Mouse (Mus musculus): ENCODE data around the gene Rnf157. TPM values are rescaled to one million over a fixed set of nuclear protein-coding genes. Genes with fewer than 3 reads are reported as not detected.

The Rnf157 gene
- total and polyA plus RNA-seq, 3 experiments: 8.7 to 39.3 (median 10.9) TPM

DNA sequence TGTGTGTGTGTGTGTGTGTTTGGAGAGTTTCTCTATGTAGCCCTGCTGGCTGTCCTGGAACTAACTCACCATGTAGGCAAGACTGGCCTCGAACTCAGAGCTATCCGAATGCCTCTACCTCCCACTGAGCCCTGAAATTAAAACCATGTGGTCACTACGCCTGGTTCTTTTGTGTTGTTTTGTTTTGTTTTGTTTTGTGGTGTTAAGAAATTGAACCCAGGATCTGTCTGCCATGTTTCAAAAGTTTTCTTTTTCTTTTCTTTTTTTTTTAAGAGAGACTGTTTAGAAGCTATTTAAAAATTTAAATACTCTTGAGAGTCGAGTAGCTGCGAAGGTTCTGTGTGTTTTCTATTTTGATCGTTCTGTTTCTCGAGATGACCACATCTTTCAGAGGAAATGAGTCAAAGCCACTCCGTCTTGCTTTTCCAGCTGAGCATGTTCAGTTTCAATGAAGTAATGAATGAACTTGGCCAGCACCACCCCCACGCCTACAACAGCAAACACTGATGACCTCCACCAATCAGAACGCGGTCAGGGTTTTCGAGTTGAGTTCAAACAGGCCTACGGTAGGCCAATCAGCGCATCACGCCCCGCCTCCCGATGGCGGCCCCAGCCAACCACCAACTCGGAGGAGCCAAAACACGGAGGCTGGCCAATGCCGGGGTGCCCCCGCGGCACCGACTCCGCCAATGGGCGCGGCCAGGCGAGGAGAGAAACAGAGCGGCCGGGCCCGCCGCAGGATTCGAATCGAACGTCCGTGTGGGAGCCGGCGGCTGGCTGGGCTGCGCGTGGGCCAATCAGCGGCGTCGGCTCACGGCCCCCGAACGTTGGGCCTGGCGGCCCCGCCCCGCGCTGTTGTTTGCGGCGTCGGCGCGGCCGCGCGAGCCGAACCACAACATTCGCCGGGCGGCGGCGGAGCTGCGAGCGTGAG lies 20.8 kb upstream of the Rnf157 start, which contains the start of gene Ubald2:
Gene Ubald2 (plus strand): TSS at position 739 of the 931 bp plus-strand sequence.
- Histone ChIP-seq H3K9me3 (replicated peaks; ENCODE audit: low read length) (no peaks in the 10 kb centered on the region), H3K27me3 (replicated peaks) (no peaks in the 10 kb centered on the region), H3K27ac (ENCODE audit: insufficient read depth, low read depth) (peak within 1 kb of the TSS; percentile 98), H3K4me3 (replicated peaks in 1 of 3; ENCODE audit: low read depth in 2 of 3, low read length in 2 of 3, poor library complexity in 1 of 3) (peak within 1 kb of the TSS; percentile 67 to 83 (median 74)), H3K4me2 (ENCODE audit: insufficient read depth, low read depth, poor library complexity, severe bottlenecking) (peak within 1 kb of the TSS; percentile 79), H3K4me1 (ENCODE audit: control insufficient read depth in 1 of 2, insufficient read depth in 2 of 2) (peaks cover 30 to 66% of the 10 kb centered on the region in 2 experiments), H3K9ac (ENCODE audit: insufficient read depth, low read depth) (peak within 1 kb of the TSS; percentile 95), H3K79me2 (replicated peaks; ENCODE audit: control insufficient read depth, extremely low read depth, insufficient read depth, poor library complexity, severe bottlenecking) (peaks cover 37% of the 10 kb centered on the region), H3K36me3 (replicated peaks in 1 of 2; ENCODE audit: control insufficient read depth in 1 of 2, insufficient read depth in 1 of 2, low read length in 1 of 2) (peaks cover 16 to 24% of the 10 kb centered on the region in 2 experiments)
- in situ Hi-C loops (cut with MboI; ENCODE audit: low pct_ligation_motif_present, low pct_unique_long_range_greater_than_20kb, low sequenced_read_pairs) (no loop called here), dilution Hi-C loops (cut with MboI; ENCODE audit: extremely low pct_ligation_motif_present, extremely low pct_unique_long_range_greater_than_20kb, low sequenced_read_pairs) (no loop called here)
- DNase-seq (ENCODE audit: extremely low read depth): peak; percentile 100
- TF ChIP-seq POLR2AphosphoS2 (IDR thresholded peaks at IDR 0.05; ENCODE audit: low read depth, low read length) (peak; percentile 40; the same call in 1 of the 2 replicates), CHD1 (IDR thresholded peaks at IDR 0.05; ENCODE audit: low read depth, low read length) (peak; percentile 89; the same call in 1 of the 2 replicates), ZC3H11A (IDR thresholded peaks at IDR 0.05; ENCODE audit: low read depth, low read length) (peak; percentile 42; the same call in 1 of the 2 replicates), CTCF (conservative IDR thresholded peaks at IDR 0.05 in 1 of 2, IDR thresholded peaks at IDR 0.05 in 1 of 2; ENCODE audit: low read depth in 2 of 2, low read length in 2 of 2) (no peak), USF2 (conservative IDR thresholded peaks at IDR 0.05; ENCODE audit: low read depth, low read length) (no peak), ETS1 (conservative IDR thresholded peaks at IDR 0.05; ENCODE audit: low read depth, low read length) (peak; percentile 100), NRF1 (IDR thresholded peaks at IDR 0.05; ENCODE audit: low read depth, low read length) (peak; percentile 64), EP300 (IDR thresholded peaks at IDR 0.05; ENCODE audit: low read length) (peak; percentile 99), IRF4 (IDR thresholded peaks at IDR 0.05; ENCODE audit: low read depth, low read length) (peak; percentile 99), MXI1 (IDR thresholded peaks at IDR 0.05; ENCODE audit: low read depth, low read length) (peak; percentile 73; the same call in 1 of the 2 replicates), HCFC1 (IDR thresholded peaks at IDR 0.05; ENCODE audit: low read depth, low read length) (peak; percentile 66), JUND (conservative IDR thresholded peaks at IDR 0.05; ENCODE audit: low read depth, low read length) (peak; percentile 99), GABPA (IDR thresholded peaks at IDR 0.05; ENCODE audit: insufficient replicate concordance, low read depth, low read length) (no peak), CHD2 (IDR thresholded peaks at IDR 0.05; ENCODE audit: low read length) (peak; percentile 96), SIN3A (IDR thresholded peaks at IDR 0.05; ENCODE audit: low read length) (peak; percentile 99), POLR2A (IDR thresholded peaks at IDR 0.05; ENCODE audit: low read depth, low read length) (peak; percentile 72; the same call in 1 of the 2 replicates), ZKSCAN1 (IDR thresholded peaks at IDR 0.05; ENCODE audit: borderline replicate concordance, low read depth, low read length) (no peak), RCOR1 (conservative IDR thresholded peaks at IDR 0.05; ENCODE audit: low read depth, low read length) (peak; percentile 98), UBTF (IDR thresholded peaks at IDR 0.05; ENCODE audit: low read depth, low read length) (0 out of 2 replicates have a peak, but pooled peaks have one; percentile 72), JUN (IDR thresholded peaks at IDR 0.05; ENCODE audit: insufficient read depth, low read depth, low read length) (peak; percentile 99), MYC (IDR thresholded peaks at IDR 0.05; ENCODE audit: low read depth, low read length) (peak; percentile 98), KAT2A (IDR thresholded peaks at IDR 0.05; ENCODE audit: insufficient replicate concordance, low read length) (peak; percentile 38; the same call in 1 of the 2 replicates), ZNF384 (IDR thresholded peaks at IDR 0.05; ENCODE audit: low read depth, low read length) (peak; percentile 88), TCF12 (IDR thresholded peaks at IDR 0.05; ENCODE audit: low read depth, low read length) (peak; percentile 82), MAZ (IDR thresholded peaks at IDR 0.05; ENCODE audit: low read depth, low read length) (peak; percentile 98), TBP (conservative IDR thresholded peaks at IDR 0.05; ENCODE audit: low read depth, low read length) (peak; percentile 70; the same call in 1 of the 2 replicates), PAX5 (IDR thresholded peaks at IDR 0.05; ENCODE audit: low read length) (no peak), USF1 (IDR thresholded peaks at IDR 0.05; ENCODE audit: low read depth, low read length) (no peak), E2F4 (IDR thresholded peaks at IDR 0.05; ENCODE audit: insufficient replicate concordance, low read depth, low read length) (peak; percentile 75; the same call in 1 of the 2 replicates), RAD21 (IDR thresholded peaks at IDR 0.05; ENCODE audit: low read depth, low read length) (peak; percentile 30), ELF1 (IDR thresholded peaks at IDR 0.05; ENCODE audit: low read depth, low read length) (peak; percentile 60), MAX (IDR thresholded peaks at IDR 0.05; ENCODE audit: low read length) (peak; percentile 78), BHLHE40 (IDR thresholded peaks at IDR 0.05; ENCODE audit: low read depth, low read length) (peak; percentile 92), NELFE (IDR thresholded peaks at IDR 0.05; ENCODE audit: low read depth, low read length) (0 out of 2 replicates have a peak, but pooled peaks have one; percentile 49), MEF2A (IDR thresholded peaks at IDR 0.05; ENCODE audit: borderline replicate concordance, low read depth, low read length) (peak; percentile 99), SMC3 (IDR thresholded peaks at IDR 0.05; ENCODE audit: low read depth, low read length) (peak; percentile 41), MAFK (IDR thresholded peaks at IDR 0.05; ENCODE audit: insufficient replicate concordance, low read length) (peak; percentile 92)

Data from CH12.LX (cell line).